Mouse (Mus musculus) embryonic facial prominence, embryonic 14.5 days (tissue): Measurements from ENCODE around the gene Trim66. TPM values are rescaled to one million over a fixed set of nuclear protein-coding genes. Genes with fewer than 3 reads are reported as not detected.

Experiments used
- ATAC-seq: fragments of 200-750 bp; cut with Nextera tagmentation; 2 replicates; pipeline ENCODE4 v1.8.0; 2017; ENCODE audit warnings: low read depth, moderate number of reproducible peaks, moderate TSS enrichment
- DNase-seq: peaks from one replicate; pipeline ENCODE4 v3.0.0-alpha.2; 2015; ENCODE audit warnings: low spot score
- H3K27ac ChIP-seq: fragments of 300-500 bp; sonication (generic); replicated peaks from 2 replicates; pipeline ENCODE4 v1.5.1; 2014; ENCODE audit warnings: low read depth, mild to moderate bottlenecking, low read length, moderate library complexity
- H3K27me3 ChIP-seq: fragments of 300-500 bp; sonication (generic); replicated peaks from 2 replicates; pipeline ENCODE4 v1.6.1; 2014; ENCODE audit warnings: low read length; ENCODE audit not compliant: control insufficient read depth, insufficient read depth
- H3K36me3 ChIP-seq: fragments of 300-500 bp; sonication (generic); 2 replicates; pipeline ENCODE4 v1.6.1; 2014; ENCODE audit warnings: low read length, mixed read lengths; ENCODE audit not compliant: control insufficient read depth, insufficient read depth
- H3K4me1 ChIP-seq: fragments of 300-500 bp; sonication (generic); 2 replicates; pipeline ENCODE4 v1.6.1; 2014; ENCODE audit warnings: antibody characterized with exemption, low read length; ENCODE audit not compliant: control insufficient read depth, insufficient read depth
- H3K4me2 ChIP-seq: fragments of 300-500 bp; sonication (generic); 2 replicates; pipeline ENCODE4 v1.6.1; 2014; ENCODE audit warnings: low read depth, mild to moderate bottlenecking, low read length, moderate library complexity, mixed read lengths
- H3K4me3 ChIP-seq: fragments of 300-500 bp; sonication (generic); 2 replicates; pipeline ENCODE4 v1.5.1; 2014; ENCODE audit warnings: low read depth, mild to moderate bottlenecking, low read length
- H3K9ac ChIP-seq: fragments of 300-500 bp; sonication (generic); 2 replicates; pipeline ENCODE4 v1.6.1; 2014; ENCODE audit warnings: low read depth, mild to moderate bottlenecking, low read length, moderate library complexity, mixed read lengths
- H3K9me3 ChIP-seq: fragments of 300-500 bp; sonication (generic); 2 replicates; pipeline ENCODE4 v1.6.1; 2016; ENCODE audit warnings: low read length; ENCODE audit not compliant: control insufficient read depth
- WGBS: fragments of 180-500 bp; shearing (Covaris S2); extraction: QIAGEN DNeasy Blood & Tissue Kit; methylation state at CpG from one replicate; pipeline ENCODE4 v1.1.7; 2014; 5-methylcytosine and 5-hydroxymethylcytosine counted together
- polyA plus RNA-seq: library from polyadenylated mRNA; unstranded; fragments of >200 nt; fragmentation: Nextera tagmentation; extraction: Ambion mirVana; gene quantifications from 2 replicates; pipeline ENCODE4 v1.2.1, GENCODE M21; 2014

The Trim66 gene
- polyA plus RNA-seq, 1 experiment from 2014 or later: 3.2 TPM

DNA sequence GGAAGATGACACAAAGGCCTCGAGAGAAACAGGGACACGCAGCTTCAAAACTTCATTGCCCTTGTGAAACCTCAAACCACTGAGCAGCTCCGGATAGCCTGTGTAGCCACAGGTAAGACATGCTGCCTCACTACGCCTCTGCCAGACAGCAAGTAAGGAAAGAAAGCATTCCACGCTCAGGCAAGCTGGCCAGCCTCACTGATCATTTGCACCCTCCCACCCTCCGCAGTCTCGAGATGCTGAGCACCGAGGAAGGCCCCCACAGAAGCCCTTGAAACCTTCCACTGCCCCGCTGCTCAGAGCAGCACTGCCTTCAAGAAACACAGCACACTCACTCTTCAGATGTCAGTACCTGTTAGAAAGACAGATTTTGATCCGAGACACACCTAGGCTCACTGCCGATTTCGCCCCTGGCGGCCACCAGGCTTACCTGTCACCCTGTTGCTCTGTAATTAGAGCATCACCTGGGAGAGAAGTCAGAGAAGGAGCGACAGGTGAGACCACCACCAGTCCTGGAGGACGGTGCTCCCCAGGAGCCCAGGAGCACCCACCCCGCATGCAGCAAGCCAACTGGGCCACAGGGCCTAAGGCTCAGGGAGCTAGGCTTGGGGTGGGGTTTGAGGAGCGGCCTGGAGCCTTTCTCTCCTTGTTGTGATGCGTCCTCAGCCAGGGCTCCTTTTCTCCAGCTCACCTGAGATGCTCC lies 15.2 kb downstream of the Trim66 start:
- H3K9ac ChIP-seq: no peak overlapping the region; the same call in 1 of the 2 replicates
- WGBS: 50% methylated on average over 14 of the region's 18 CpGs
- H3K9me3 ChIP-seq: no peaks in the 10 kb centered on the region

DNA sequence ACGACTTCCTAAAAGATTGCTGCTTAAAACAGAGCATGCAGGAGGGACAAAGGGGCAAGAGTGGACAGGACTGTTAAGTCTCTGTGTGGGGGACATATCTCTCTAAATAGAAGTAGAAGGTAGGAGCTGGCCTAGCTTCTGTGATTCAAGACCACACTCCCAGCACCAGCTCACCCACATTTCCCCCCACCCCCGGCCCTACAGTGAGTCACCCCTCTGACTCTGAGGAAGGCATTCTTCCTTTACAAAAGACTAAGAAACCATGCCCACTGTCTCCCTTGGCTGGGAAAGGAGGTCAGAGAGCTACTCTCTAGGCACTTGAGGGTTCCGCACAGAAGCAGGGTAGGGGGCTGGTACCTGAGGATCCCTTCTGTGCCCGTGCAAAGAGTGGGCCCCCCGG lies 23.7 kb downstream of the Trim66 start:
- 66% methylated on average over 5 of the region's 5 CpGs for WGBS
- H3K27ac ChIP-seq: no peak overlapping the region
- no peak for DNase-seq
- H3K9ac ChIP-seq: no peak overlapping the region
- no peaks in the 10 kb centered on the region for H3K36me3 ChIP-seq
- no peaks in the 10 kb centered on the region for H3K9me3 ChIP-seq
- no peak overlapping the region for H3K4me2 ChIP-seq
- ATAC-seq: no peak
- H3K4me3 ChIP-seq: no peak overlapping the region
- no peaks in the 10 kb centered on the region for H3K4me1 ChIP-seq
- no peaks in the 10 kb centered on the region for H3K27me3 ChIP-seq

More for the DNA sequence above, 15.2 kb downstream of the Trim66 start:
- Histone ChIP-seq H3K4me3 (no peak overlapping the region), H3K4me1 (no peaks in the 10 kb centered on the region), H3K4me2 (peak overlapping the region; percentile 46; the same call in 1 of the 2 replicates), H3K36me3 (no peaks in the 10 kb centered on the region), H3K27ac (no peak overlapping the region), H3K27me3 (0 out of 2 replicates have a peak, but pooled peaks cover 6% of the 10 kb centered on the region)
- no peak for DNase-seq
- peak; percentile 26; the same call in 1 of the 2 replicates for ATAC-seq

DNA sequence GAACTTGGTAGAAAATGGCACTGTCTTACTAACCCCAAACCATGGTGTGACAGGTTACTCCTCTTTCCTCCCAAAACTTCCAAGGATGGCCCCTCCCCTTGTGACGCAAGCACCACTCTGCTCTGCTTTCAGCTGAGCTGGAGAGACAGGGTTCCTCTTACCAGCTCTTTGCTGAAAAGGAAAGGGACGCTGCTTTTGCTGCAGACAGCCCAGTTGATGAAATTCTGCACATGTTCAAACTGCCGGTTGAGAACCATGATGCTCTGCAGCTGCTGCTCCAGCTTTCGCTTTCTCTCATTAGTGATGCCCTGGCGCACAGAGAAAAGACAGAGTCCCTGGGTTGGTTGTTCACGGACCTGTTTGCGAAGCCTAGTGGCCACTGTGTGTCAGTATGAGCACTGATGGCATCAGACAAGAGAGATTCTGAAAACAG lies 27.2 kb downstream of the Trim66 start:
- no peaks in the 10 kb centered on the region for H3K4me1 ChIP-seq
- 0 out of 2 replicates have a peak overlapping the region, but pooled peaks have one; percentile 4 for H3K4me3 ChIP-seq
- no peak overlapping the region for H3K9ac ChIP-seq
- no peaks in the 10 kb centered on the region for H3K36me3 ChIP-seq
- DNase-seq (peak; percentile 61), ATAC-seq (peak; percentile 64; the same call in 1 of the 2 replicates)
- 28% methylated on average over 7 of the region's 7 CpGs for WGBS
- no peaks in the 10 kb centered on the region for H3K9me3 ChIP-seq
- H3K4me2 ChIP-seq: peak overlapping the region; percentile 25; the same call in 1 of the 2 replicates
- H3K27ac ChIP-seq: no peak overlapping the region
- no peaks in the 10 kb centered on the region for H3K27me3 ChIP-seq

DNA sequence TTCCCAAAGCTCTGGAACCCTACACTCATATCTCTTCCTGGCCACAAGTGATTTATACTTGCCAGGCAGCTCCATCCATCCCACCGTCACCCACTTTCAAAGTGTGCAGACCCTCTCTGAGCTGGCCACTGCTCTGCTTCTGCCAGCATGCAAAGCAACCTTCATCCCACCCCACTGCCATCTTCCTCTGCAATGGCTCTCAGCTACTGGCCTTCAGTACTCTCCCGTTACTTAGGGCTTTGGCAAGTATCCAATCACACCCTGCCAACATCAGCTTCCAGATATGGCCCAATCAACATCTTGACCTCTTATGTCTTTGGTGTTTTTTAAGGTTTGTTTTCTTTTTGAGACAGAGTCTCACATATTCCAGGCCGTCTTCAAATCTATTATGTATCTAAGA lies 30.0 kb downstream of the Trim66 start:
- no peak overlapping the region for H3K4me2 ChIP-seq
- no peaks in the 10 kb centered on the region for H3K4me1 ChIP-seq
- 73% methylated on average over 3 of the region's 3 CpGs for WGBS
- no peak overlapping the region for H3K27ac ChIP-seq
- no peak for ATAC-seq
- no peak overlapping the region for H3K4me3 ChIP-seq
- no peaks in the 10 kb centered on the region for H3K27me3 ChIP-seq
- no peak overlapping the region for H3K9ac ChIP-seq
- no peaks in the 10 kb centered on the region for H3K36me3 ChIP-seq
- DNase-seq: no peak
- no peaks in the 10 kb centered on the region for H3K9me3 ChIP-seq

DNA sequence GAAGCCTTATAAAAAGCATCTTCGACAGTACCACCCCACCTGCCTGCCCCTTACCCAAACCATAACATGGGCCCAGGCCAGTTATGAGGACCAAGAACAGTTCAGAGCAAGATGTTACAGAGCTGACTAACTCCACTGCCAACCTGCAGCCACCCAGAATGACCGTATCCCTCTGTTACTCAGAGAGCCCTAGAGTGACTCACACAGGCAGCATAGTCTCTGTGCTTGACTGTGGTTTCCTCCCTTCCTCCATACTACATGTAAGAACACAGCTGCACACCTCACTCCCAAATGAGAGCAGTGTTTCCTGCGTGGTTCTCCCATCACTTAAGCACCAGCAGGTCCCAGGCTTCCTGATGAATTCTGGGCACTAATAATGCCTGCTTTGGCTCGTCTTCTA lies 37.2 kb downstream of the Trim66 start:
- 75% methylated on average over 4 of the region's 4 CpGs for WGBS
- H3K27me3 ChIP-seq: no peaks in the 10 kb centered on the region
- ATAC-seq: no peak

GRCm38 (mm10) chr7:109468262-109468701 lies 39.7 kb downstream of the Trim66 start:
- DNase-seq (no peak), ATAC-seq (no peak)
- Histone ChIP-seq H3K27me3 (no peaks in the 10 kb centered on the region), H3K9ac (no peak overlapping the region), H3K9me3 (no peaks in the 10 kb centered on the region), H3K4me1 (no peaks in the 10 kb centered on the region), H3K4me3 (no peak overlapping the region), H3K4me2 (no peak overlapping the region), H3K27ac (no peak overlapping the region), H3K36me3 (no peaks in the 10 kb centered on the region)
- 46% methylated on average over 6 of the region's 6 CpGs for WGBS

More for the DNA sequence above, 37.2 kb downstream of the Trim66 start:
- Histone ChIP-seq H3K36me3 (no peaks in the 10 kb centered on the region), H3K9me3 (no peaks in the 10 kb centered on the region), H3K4me1 (no peaks in the 10 kb centered on the region), H3K4me2 (no peak overlapping the region), H3K4me3 (no peak overlapping the region), H3K9ac (no peak overlapping the region), H3K27ac (no peak overlapping the region)
- DNase-seq: no peak

- no peak overlapping the region for H3K9ac ChIP-seq
- no peak overlapping the region for H3K4me3 ChIP-seq
- H3K4me2 ChIP-seq: no peak overlapping the region
- WGBS: 36% methylated on average over 2 of the region's 2 CpGs
- no peaks in the 10 kb centered on the region for H3K4me1 ChIP-seq
- H3K27me3 ChIP-seq: no peaks in the 10 kb centered on the region
- peak; percentile 60 for ATAC-seq
- DNase-seq: peak; percentile 51
- H3K27ac ChIP-seq: no peak overlapping the region
- no peaks in the 10 kb centered on the region for H3K36me3 ChIP-seq
- H3K9me3 ChIP-seq: no peaks in the 10 kb centered on the region
Measured at GRCm38 (mm10) chr7:109467591-109467990, 40.3 kb downstream of the Trim66 start.

GRCm38 (mm10) chr7:109460698-109461097 lies 47.2 kb downstream of the Trim66 start:
- ATAC-seq: no peak
- no peak for DNase-seq
- Histone ChIP-seq H3K4me1 (no peaks in the 10 kb centered on the region), H3K27me3 (no peaks in the 10 kb centered on the region), H3K36me3 (no peaks in the 10 kb centered on the region), H3K4me3 (no peak overlapping the region), H3K4me2 (no peak overlapping the region), H3K9ac (no peak overlapping the region), H3K9me3 (no peaks in the 10 kb centered on the region), H3K27ac (no peak overlapping the region)
- WGBS: 91% methylated on average over 8 of the region's 8 CpGs

DNA sequence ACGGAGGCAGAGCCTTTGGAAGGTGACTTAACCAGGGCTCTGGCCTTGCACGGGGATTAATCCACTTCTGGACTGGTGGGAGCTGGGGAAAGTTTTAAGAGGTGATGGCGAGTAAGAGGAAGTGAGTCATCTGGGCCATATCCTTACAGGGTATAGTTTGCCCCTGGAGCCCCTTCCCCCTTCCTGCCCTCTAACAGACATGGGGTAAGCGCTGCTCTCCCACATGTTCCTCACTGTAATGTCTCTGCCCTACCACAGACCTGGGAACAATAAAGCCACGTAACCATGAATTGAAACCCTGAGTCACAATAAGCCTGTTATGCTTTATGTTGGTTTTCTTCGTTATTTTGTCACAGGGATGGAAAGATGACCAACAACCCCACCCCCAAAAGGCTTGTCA lies 51.4 kb downstream of the Trim66 start:
- H3K36me3 ChIP-seq: no peaks in the 10 kb centered on the region

More for the DNA sequence above, 51.4 kb downstream of the Trim66 start:
- Histone ChIP-seq H3K9ac (no peak overlapping the region), H3K27ac (no peak overlapping the region), H3K4me1 (no peaks in the 10 kb centered on the region), H3K9me3 (no peaks in the 10 kb centered on the region), H3K4me2 (no peak overlapping the region), H3K27me3 (no peaks in the 10 kb centered on the region), H3K4me3 (no peak overlapping the region)
- WGBS: 64% methylated on average over 6 of the region's 6 CpGs
- ATAC-seq (no peak), DNase-seq (no peak)
